ENCODE assay signal across 8 mouse cellular contexts in genomic region chr2:119742461-119743175, GRCm38 (mm10). TPM values are rescaled to one million over a fixed set of nuclear protein-coding genes. Genes with fewer than 3 reads are reported as not detected.
DNase-seq lines count a peak whose midpoint lies in the region; ATAC-seq and TF ChIP-seq lines count a peak whose summit lies in the region.

No protein-coding gene starts in this region.

- peaks cover 33% of the 10 kb centered on the region for H3K27me3 ChIP-seq in forebrain, embryonic 16.5 days (replicated peaks; ENCODE audit: control insufficient read depth, insufficient read depth, low read length)
- peaks cover 29% of the 10 kb centered on the region for H3K27me3 ChIP-seq in lung, embryonic 15.5 days

- under 1% methylated on average over 69 of the region's 70 CpGs for WGBS in forebrain, embryonic 16.5 days
- WGBS in lung, embryonic 15.5 days, result under 1% methylated on average over 70 of the region's 70 CpGs

- peak overlapping the region; percentile 97 for H3K27ac ChIP-seq in left cerebral cortex, adult 2 months
- no peak overlapping the region for H3K27ac ChIP-seq in forebrain, embryonic 16.5 days (ENCODE audit: low read length)
- H3K27ac ChIP-seq in lung, embryonic 15.5 days, result no peak overlapping the region

- peak; percentile 65 to 68 for DNase-seq in left cerebral cortex, adult 2 months (ENCODE audit: extremely low spot score in 1 of 2, low spot score in 2 of 2)
- DNase-seq in left cerebral cortex, adult 11 months (ENCODE audit: low spot score), result no peak
- peak; percentile 67 for DNase-seq in ZHBTc4 (ENCODE audit: low read depth, low spot score)
- DNase-seq in kidney, adult 18-20 months, result peak; percentile 54
- DNase-seq in right cerebral cortex, postnatal 10 days (ENCODE audit: low spot score in 2 of 2), result peak; percentile 54 to 58
- no peak for DNase-seq in adipocyte (ENCODE audit: low spot score)

- ATAC-seq in forebrain, embryonic 16.5 days, result peak; percentile 36
- ATAC-seq in lung, embryonic 15.5 days (ENCODE audit: borderline replicate concordance, extremely low read depth, low FRiP score, low TSS enrichment), result peak; percentile 7; the same call in 1 of the 2 replicates

- TF ChIP-seq CTCF in left cerebral cortex, adult 2 months (IDR thresholded peaks at IDR 0.05), result no peak

- H3K9me3 ChIP-seq in forebrain, embryonic 16.5 days (ENCODE audit: control insufficient read depth, low read length), result no peaks in the 10 kb centered on the region
- no peaks in the 10 kb centered on the region for H3K9me3 ChIP-seq in lung, embryonic 15.5 days

- H3K9ac ChIP-seq in forebrain, embryonic 16.5 days (replicated peaks; ENCODE audit: low read depth, low read length), result peak overlapping the region; percentile 64
- peak overlapping the region; percentile 47 for H3K9ac ChIP-seq in lung, embryonic 15.5 days

- peaks cover 27% of the 10 kb centered on the region for H3K4me1 ChIP-seq in forebrain, embryonic 16.5 days (replicated peaks; ENCODE audit: control insufficient read depth, insufficient read depth, low read length)
- peaks cover 33% of the 10 kb centered on the region for H3K4me1 ChIP-seq in lung, embryonic 15.5 days

- intact Hi-C loops in left cerebral cortex, adult 2 months (cut with DNase I), result no loop called here

- no peaks in the 10 kb centered on the region for H3K36me3 ChIP-seq in forebrain, embryonic 16.5 days (ENCODE audit: control insufficient read depth, insufficient read depth)
- H3K36me3 ChIP-seq in lung, embryonic 15.5 days, result no peaks in the 10 kb centered on the region

- H3K4me3 ChIP-seq in left cerebral cortex, adult 2 months, result peak overlapping the region; percentile 86
- peak overlapping the region; percentile 59 for H3K4me3 ChIP-seq in forebrain, embryonic 16.5 days (replicated peaks; ENCODE audit: low read length)
- H3K4me3 ChIP-seq in lung, embryonic 15.5 days, result peak overlapping the region; percentile 62

- peak overlapping the region; percentile 96 for H3K4me2 ChIP-seq in forebrain, embryonic 16.5 days (ENCODE audit: low read length)
- H3K4me2 ChIP-seq in lung, embryonic 15.5 days, result peak overlapping the region; percentile 99

RNA-seq across cellular contexts. Expression of gene Itpka, which starts 0.5 kb away (rescaled TPM):
- total RNA-seq in left cerebral cortex, adult 2 months (2021), result 100 to 1,000 TPM; 186 to 195 TPM
- polyA plus RNA-seq in forebrain, embryonic 16.5 days (2015; fragmentation: Nextera tagmentation; extraction: Ambion mirVana), result 1.1 and 1.4 TPM in 2 replicates
- 1.6 and 2.4 TPM in 2 replicates for polyA plus RNA-seq in lung, embryonic 15.5 days (2015; fragmentation: Nextera tagmentation; extraction: Ambion mirVana)

RNA-seq across cellular contexts. Expression of gene Ltk, which starts 17.6 kb away (rescaled TPM):
- 10 to 100 TPM; 22.5 to 25.0 TPM for total RNA-seq in left cerebral cortex, adult 2 months (2021)
- 0.28 and 0.43 TPM in 2 replicates for polyA plus RNA-seq in forebrain, embryonic 16.5 days (2015; fragmentation: Nextera tagmentation; extraction: Ambion mirVana)
- 1.3 and 1.4 TPM in 2 replicates for polyA plus RNA-seq in lung, embryonic 15.5 days (2015; fragmentation: Nextera tagmentation; extraction: Ambion mirVana)

RNA-seq across cellular contexts. Expression of gene Rpap1, which starts 44.7 kb away (rescaled TPM):
- 10 to 100 TPM; 18.6 to 19.5 TPM for total RNA-seq in left cerebral cortex, adult 2 months (2021)
- polyA plus RNA-seq in forebrain, embryonic 16.5 days (2015; fragmentation: Nextera tagmentation; extraction: Ambion mirVana), result 19.9 and 20.5 TPM in 2 replicates
- polyA plus RNA-seq in lung, embryonic 15.5 days (2015; fragmentation: Nextera tagmentation; extraction: Ambion mirVana), result 30.4 and 31.7 TPM in 2 replicates

RNA-seq across cellular contexts. Expression of gene Tyro3, which starts 54.9 kb away (rescaled TPM):
- total RNA-seq in left cerebral cortex, adult 2 months (2021), result 100 to 1,000 TPM; 203 to 208 TPM
- 17.3 and 17.6 TPM in 2 replicates for polyA plus RNA-seq in forebrain, embryonic 16.5 days (2015; fragmentation: Nextera tagmentation; extraction: Ambion mirVana)
- 21.4 and 21.6 TPM in 2 replicates for polyA plus RNA-seq in lung, embryonic 15.5 days (2015; fragmentation: Nextera tagmentation; extraction: Ambion mirVana)

Comparison
In these comparisons a context has a peak if more than half of its experiments do, and no peak if none do; other contexts are left out.
1. DNase-seq: peak in left cerebral cortex, adult 2 months (2 of 2), ZHBTc4 (single experiment), kidney, adult 18-20 months (single experiment) and right cerebral cortex, postnatal 10 days (2 of 2); none in left cerebral cortex, adult 11 months (single experiment) and adipocyte (single experiment).
2. Peak in every context shown above with its lines, with median percentiles within 50 percentile points of each other: H3K4me3 ChIP-seq.